Mouse (Mus musculus) spleen, adult 2 months (tissue): ENCODE results near the gene Cxcr5. TPM values are rescaled to one million over a fixed set of nuclear protein-coding genes. Genes with fewer than 3 reads are reported as not detected.
A peak's percentile ranks its signal among the peaks of the same experiment; 100 is the strongest.

Source experiments
- DNase-seq, 2 experiments: peaks; one replicate each; pipeline versions ENCODE4 v3.0.0 to v3.0.0-alpha.2; 2012 to 2021; ENCODE audit warnings: low spot score in 2 of 2, low read depth in 1 of 2
- H3K27ac ChIP-seq: fragments of 200-500 bp; 2 replicates; pipeline ENCODE4 v1.5.1; 2012; ENCODE audit warnings: low read length, inconsistent platforms; ENCODE audit not compliant: insufficient read depth
- H3K27me3 ChIP-seq: fragments of 200-500 bp; 2 replicates; pipeline ENCODE4 v1.6.1; 2012; ENCODE audit warnings: mild to moderate bottlenecking, moderate library complexity, low read length, inconsistent platforms; ENCODE audit not compliant: control insufficient read depth, insufficient read depth
- H3K36me3 ChIP-seq: fragments of 200-500 bp; 2 replicates; pipeline ENCODE4 v1.6.1; 2012; ENCODE audit warnings: mild to moderate bottlenecking, low read length, inconsistent platforms; ENCODE audit not compliant: control insufficient read depth, insufficient read depth
- H3K4me1 ChIP-seq: fragments of 200-500 bp; 2 replicates; pipeline ENCODE4 v1.6.1; 2011; ENCODE audit warnings: inconsistent platforms; ENCODE audit not compliant: control insufficient read depth, insufficient read depth, insufficient read length
- H3K4me3 ChIP-seq: fragments of 200-500 bp; 2 replicates; pipeline ENCODE4 v1.5.1; 2011; ENCODE audit warnings: mild to moderate bottlenecking, inconsistent platforms; ENCODE audit not compliant: insufficient read depth, insufficient read length; ENCODE audit errors: extremely low read depth
- CTCF ChIP-seq: fragments of 200-500 bp; IDR thresholded peaks from 2 replicates; pipeline ENCODE4 v1.5.1; 2011; ENCODE audit warnings: mild to moderate bottlenecking, inconsistent platforms; ENCODE audit not compliant: insufficient read depth, insufficient read length, insufficient replicate concordance; ENCODE audit errors: extremely low read depth
- POLR2A ChIP-seq: fragments of 200-500 bp; IDR thresholded peaks from 2 replicates; pipeline ENCODE4 v1.6.1; 2011; ENCODE audit warnings: low read depth, low read length, inconsistent platforms
- WGBS: fragments of 180-500 bp; shearing (Covaris S2); methylation state at CpG from one replicate; pipeline ENCODE4 v1.1.7; 2018; 5-methylcytosine and 5-hydroxymethylcytosine counted together
- polyA plus RNA-seq: library from polyadenylated mRNA; depleted of rRNA; stranded (reverse); fragments of >200 nt; gene quantifications from 2 replicates; pipeline ENCODE4 v1.2.3, GENCODE M21; 2012

Gene Cxcr5
- polyA plus RNA-seq, 1 experiment = 133 TPM

DNA sequence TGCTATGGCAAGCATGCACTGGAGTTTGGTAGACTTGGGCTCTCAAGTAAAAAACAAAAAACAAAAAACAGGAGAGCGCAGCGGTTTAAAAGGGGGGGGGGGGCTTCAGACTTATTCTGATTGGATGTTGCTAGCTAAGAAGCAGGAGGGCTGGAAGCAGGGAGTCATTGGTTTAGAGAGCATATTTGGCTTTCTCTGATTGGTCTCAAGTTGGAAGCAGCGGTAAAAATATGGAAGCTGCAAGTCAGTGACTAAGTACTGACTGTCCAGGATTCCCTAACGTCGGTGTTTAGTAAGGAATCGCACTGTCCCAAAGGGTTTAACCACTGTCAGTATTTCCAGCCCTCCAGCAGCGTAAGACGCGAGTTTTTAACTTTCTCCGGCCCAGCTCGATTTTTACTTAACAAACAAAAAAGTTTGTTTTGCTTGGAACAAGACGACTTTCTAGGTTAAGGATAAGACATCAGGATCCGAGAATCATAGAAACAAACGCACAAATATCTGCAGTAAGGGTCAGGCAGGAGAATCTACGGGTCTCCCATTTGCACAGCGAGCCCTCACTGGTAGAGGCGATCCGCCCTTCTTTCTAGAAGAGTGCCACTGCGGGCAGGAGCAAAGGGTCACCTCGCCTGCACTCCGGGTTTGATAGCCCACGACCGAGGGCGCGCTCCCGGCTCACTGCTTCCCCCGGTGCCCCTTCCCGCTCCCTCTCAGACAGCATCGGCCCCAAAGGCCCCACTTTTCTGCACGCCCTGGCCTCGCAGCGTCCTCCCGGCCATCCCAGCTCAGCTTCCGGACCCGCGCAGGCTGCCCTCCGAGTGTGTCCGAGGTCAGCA lies 42.0 kb upstream of the Cxcr5 start:
- 1% methylated on average over 38 of the region's 38 CpGs for WGBS
- Histone ChIP-seq H3K4me3 (peak overlapping the region; percentile 100), H3K27ac (peak overlapping the region; percentile 100), H3K36me3 (peaks cover 15% of the 10 kb centered on the region), H3K4me1 (peaks cover 12% of the 10 kb centered on the region), H3K27me3 (no peaks in the 10 kb centered on the region)
- DNase-seq = peak in 1 of 2 experiments; percentile 69
- TF ChIP-seq CTCF = no peak
- TF ChIP-seq POLR2A = peak; percentile 52

DNA sequence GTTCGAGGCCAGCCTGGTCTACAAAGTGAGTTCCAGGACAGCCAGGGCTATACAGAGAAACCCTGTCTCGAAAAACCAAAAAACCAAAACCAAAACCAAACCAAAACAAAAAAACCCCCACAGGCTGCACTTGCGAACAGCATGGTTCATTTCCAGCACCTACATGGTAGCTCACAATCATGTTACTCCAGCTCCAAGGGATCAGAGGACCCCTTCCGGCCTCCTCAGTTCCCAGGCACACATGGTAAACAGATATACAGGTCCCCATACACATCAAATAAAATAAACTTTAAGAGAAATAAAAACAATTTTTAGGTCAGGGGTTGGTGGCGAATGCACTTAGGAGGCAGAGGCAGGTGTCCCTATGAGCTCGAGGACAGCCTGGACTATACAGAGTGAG lies 41.1 kb upstream of the Cxcr5 start:
- Histone ChIP-seq H3K36me3 (peaks cover 7% of the 10 kb centered on the region), H3K4me3 (peak overlapping the region; percentile 100), H3K27ac (peak overlapping the region; percentile 100), H3K27me3 (no peaks in the 10 kb centered on the region), H3K4me1 (peaks cover 8% of the 10 kb centered on the region; the same call in 1 of the 2 replicates)
- TF ChIP-seq CTCF (no peak), POLR2A (no peak)
- no peak for DNase-seq
- WGBS = 40% methylated on average over 6 of the region's 6 CpGs

DNA sequence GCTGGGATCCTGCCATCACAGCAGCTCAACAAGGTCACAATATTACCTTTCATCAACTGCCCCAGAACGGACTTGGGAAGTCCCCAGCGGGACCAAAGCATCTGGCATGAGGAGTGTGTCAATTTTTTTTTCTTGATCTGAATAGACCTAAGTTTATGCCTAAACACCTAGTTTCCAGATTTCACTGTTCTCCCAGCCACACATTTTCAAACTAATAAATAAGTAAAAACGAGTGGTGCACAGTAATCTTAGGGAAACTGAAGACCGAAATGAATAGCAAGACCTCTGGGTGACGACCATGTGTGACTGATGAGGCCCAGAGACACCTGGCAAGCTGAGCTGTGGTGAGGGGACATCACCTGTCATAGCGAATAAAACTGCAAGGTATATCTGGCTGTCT lies 39.1 kb upstream of the Cxcr5 start:
- Histone ChIP-seq H3K36me3 (peaks cover 2% of the 10 kb centered on the region), H3K27ac (no peak overlapping the region), H3K27me3 (no peaks in the 10 kb centered on the region), H3K4me1 (peaks cover 8% of the 10 kb centered on the region; the same call in 1 of the 2 replicates), H3K4me3 (no peak overlapping the region)
- no peak for DNase-seq
- WGBS = 83% methylated on average over 6 of the region's 6 CpGs
- no peak for TF ChIP-seq POLR2A
- TF ChIP-seq CTCF = no peak

DNA sequence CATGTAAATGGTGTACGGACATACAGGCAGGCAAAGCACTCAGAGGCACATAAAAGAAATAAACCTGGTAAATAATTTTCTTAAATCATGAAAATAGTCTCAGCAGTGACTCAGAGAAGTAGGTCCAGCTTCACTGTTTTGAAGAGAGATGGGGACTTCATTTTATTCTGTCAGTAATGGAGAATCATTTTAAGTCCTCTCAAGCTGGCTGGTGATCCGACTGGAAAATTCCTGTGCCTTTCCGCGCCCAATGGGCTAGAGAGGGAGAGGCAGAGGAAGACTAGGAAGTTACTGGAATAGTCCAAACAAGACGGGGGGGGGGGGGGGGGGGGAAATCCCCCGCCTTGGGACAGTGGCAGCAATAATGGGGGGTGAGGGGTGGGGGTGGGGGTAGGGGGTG lies 37.9 kb upstream of the Cxcr5 start:
- DNase-seq = no peak
- TF ChIP-seq POLR2A = no peak
- WGBS = 85% methylated on average over 5 of the region's 6 CpGs
- Histone ChIP-seq H3K27ac (no peak overlapping the region), H3K27me3 (no peaks in the 10 kb centered on the region), H3K4me1 (peaks cover 8% of the 10 kb centered on the region; the same call in 1 of the 2 replicates), H3K36me3 (peaks cover 2% of the 10 kb centered on the region; the same call in 1 of the 2 replicates), H3K4me3 (no peak overlapping the region)

DNA sequence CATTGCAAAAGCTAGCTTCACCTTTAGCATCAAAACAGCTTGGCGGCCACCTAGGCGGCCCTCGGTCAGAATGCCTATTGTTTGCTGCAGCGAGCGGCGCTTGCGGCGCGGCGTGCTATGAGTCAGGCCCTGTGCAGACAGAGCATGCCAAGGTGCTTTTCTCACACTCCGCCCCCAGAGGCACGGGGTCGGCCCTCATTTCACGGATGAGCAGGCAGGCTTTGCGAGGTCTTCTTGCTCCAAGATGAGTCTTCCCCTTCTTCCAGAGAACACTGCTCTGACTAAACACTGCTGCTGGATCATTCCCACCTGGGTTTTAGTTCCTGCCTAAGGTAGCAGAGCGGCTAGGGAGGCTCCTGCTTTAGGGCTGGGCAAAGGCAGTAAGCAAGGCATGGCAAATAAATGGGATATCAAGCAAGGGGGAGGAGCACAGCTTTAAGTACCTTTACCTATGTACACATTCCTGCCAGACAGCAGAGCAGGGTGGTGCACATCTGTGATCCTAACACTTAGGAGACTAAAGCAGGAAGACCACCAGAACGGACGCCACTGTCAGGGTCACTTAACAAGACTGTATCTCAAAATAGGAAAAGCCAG lies 37.3 kb upstream of the Cxcr5 start:
- 67% methylated on average over 18 of the region's 18 CpGs for whole genome bisulfite sequencing
- peaks cover 8% of the 10 kb centered on the region; the same call in 1 of the 2 replicates for H3K4me1 ChIP-seq
- TF ChIP-seq POLR2A (no peak), CTCF (no peak)
- H3K27me3 ChIP-seq = no peaks in the 10 kb centered on the region
- no peak for DNase-seq
- H3K36me3 ChIP-seq = peaks cover 2% of the 10 kb centered on the region; the same call in 1 of the 2 replicates
- H3K4me3 ChIP-seq = no peak overlapping the region
- no peak overlapping the region for H3K27ac ChIP-seq

DNA sequence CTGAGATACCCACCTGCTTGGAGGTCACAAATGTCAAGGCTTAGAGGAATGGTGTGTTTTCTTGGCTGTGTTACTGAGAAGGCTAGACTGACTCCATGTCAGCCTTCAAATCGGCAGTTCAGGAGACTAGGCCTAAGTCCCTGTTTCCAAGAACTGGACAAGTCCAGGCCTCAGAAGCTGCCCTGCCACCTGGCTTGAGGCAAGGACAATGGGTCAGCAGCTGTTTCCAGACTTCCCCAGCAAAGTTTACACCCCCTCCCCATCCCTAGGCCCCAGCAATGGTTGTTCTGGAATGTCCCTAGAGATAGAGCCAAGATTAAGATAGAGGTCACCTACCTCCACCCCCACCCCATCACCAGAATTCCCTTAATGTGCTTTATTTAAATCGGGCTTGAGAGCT lies 36.1 kb upstream of the Cxcr5 start:
- H3K27ac ChIP-seq = no peak overlapping the region
- TF ChIP-seq CTCF = no peak
- no peak for TF ChIP-seq POLR2A
- peaks cover 2% of the 10 kb centered on the region; the same call in 1 of the 2 replicates for H3K36me3 ChIP-seq
- WGBS = 87% methylated on average over 2 of the region's 2 CpGs
- no peaks in the 10 kb centered on the region for H3K27me3 ChIP-seq
- no peak for DNase-seq
- peaks cover 6% of the 10 kb centered on the region; the same call in 1 of the 2 replicates for H3K4me1 ChIP-seq
- H3K4me3 ChIP-seq = no peak overlapping the region

DNA sequence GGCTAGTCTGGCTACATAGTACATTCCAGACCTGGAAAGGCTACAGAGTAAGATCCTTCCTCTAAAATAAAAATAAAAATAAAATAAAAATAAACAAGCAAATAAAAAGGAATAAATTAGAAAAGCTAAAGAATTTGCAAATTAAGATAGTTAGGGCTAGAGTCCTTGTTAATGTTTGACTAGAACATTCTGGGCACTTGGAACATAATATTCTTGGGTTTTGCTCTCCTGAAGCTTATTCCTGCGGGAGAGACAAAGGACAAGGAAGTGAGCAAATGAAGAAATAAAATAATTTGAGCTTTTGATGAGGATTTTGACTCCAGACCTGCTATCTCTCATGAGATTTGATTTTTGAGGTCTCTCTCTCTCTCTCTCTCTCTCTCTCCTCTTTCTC lies 33.9 kb upstream of the Cxcr5 start:
- Histone ChIP-seq H3K4me1 (peaks cover 4% of the 10 kb centered on the region; the same call in 1 of the 2 replicates), H3K36me3 (no peaks in the 10 kb centered on the region), H3K27me3 (no peaks in the 10 kb centered on the region), H3K27ac (no peak overlapping the region), H3K4me3 (no peak overlapping the region)
- TF ChIP-seq POLR2A (no peak), CTCF (no peak)
- DNase-seq = no peak
- WGBS = 89% methylated on average over 1 of the region's 1 CpGs
